Mouse (Mus musculus) megakaryocyte-erythroid progenitor cell, adult 5-6 weeks (primary cell): Measurements from ENCODE around the gene Ccdc18. TPM values are rescaled to one million over a fixed set of nuclear protein-coding genes. Genes with fewer than 3 reads are reported as not detected.
"Not testable (repeated sequence)": the region's sequence is repeated elsewhere in the genome, so short reads cannot be mapped to it uniquely, and the experiment has no call there.

Source experiments
- ATAC-seq: replicated peaks from 2 replicates; pipeline ENCODE4 v1.8.0; 2016; ENCODE audit warnings: mild to moderate bottlenecking, inconsistent platforms; ENCODE audit not compliant: severe bottlenecking, poor library complexity, low FRiP score, low TSS enrichment
- total RNA-seq, 2 experiments: library from RNA; stranded (forward) in 1 of 2; stranded (reverse) in 1 of 2; fragments of 200-1000, 215-1000 nt in 1 of 2; fragments of >200 nt in 1 of 2; fragmentation: Nextera tagmentation in 1 of 2; gene quantifications; 2 replicates each; pipeline ENCODE4 v1.2.3; 2014 to 2017

The Ccdc18 gene
- total RNA-seq (2014; fragmentation: Nextera tagmentation) (17.3 and 17.5 TPM in 2 replicates), total RNA-seq (2017) (25.7 and 35.0 TPM in 2 replicates)

DNA sequence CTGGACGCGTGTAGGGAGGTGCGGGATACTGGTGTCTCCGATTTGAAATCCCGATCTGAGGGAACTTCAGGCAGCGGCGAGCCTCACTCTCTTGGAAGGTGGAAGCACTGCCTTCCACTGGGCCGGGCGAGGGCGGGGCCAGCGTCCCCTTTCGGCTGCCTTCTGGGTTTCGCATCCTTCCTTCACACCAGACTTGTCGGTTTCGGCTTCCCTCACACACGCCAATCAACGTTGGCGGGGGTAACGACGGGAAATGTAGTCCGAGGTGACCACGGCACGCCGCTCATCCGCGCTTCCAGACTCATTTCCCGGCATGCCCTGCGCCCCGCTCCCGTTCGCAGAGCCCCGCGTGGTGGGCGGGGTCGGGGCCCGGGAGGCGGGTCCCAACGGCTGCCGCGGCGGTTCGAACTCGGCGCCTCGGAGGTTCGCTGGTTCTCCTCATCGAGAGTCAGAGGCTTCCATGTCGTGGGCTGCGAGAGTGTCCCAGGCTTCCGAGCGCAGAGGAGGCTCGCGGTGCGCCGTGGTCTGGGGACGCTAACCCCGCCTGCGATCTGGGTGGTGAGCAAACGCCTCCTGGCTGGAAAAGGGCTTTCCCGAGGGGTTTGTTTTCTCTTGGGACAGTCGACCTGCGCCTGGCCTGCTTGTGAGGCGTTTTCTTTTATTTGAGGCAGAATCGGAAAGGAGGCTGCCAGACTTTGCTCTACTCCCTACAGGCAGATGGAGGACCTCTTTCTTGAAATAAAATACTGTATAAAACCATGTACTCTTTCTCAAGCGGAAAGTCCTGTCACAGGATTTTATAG lies at the start of gene Ccdc18, which contains the start of gene Tmed5:
TSS of gene Ccdc18 (plus strand) at position 435 of the 803 bp plus-strand sequence.
TSS of gene Tmed5 (minus strand) at position 180 of the 803 bp plus-strand sequence.
- peak; percentile 98 for ATAC-seq

DNA sequence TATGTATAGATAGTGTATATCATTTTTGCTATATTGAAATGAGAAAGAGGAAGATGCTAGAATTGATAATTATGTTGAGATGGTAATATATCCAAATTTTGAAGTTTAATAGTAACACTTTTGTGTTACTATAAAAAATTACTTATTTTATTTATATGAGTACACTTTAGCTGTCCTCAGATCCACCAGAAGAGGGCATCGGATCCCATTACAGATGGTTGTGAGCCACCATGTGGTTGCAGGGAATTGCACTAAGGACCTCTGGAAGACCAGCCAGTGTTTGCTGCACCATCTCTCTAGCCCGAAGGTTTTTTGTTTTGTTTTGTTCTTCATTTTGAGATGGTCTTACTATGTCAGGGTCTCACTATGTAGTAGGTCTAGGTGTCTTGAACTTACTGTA lies 47.2 kb upstream of the Ccdc18 start:
- no peak for ATAC-seq

DNA sequence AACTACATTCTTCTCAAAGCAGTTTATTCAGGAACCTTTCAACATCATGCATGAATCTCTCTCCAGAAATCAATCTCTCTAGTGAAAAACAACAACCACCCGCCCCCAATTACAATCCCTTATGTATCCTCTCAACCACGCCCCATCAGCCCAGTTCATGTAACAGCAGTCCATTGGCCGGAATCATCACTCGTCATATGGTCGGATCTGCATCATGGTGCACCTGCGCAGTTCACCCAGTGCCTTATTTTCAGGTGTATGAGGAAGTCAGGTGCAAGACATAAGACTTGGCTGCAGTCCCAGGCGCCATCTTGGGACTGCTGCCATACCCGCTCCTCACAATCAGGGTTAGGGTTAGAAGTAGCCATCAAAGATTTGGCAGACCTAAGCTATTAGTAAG lies 39.9 kb upstream of the Ccdc18 start:
- ATAC-seq = not testable (repeated sequence)

DNA sequence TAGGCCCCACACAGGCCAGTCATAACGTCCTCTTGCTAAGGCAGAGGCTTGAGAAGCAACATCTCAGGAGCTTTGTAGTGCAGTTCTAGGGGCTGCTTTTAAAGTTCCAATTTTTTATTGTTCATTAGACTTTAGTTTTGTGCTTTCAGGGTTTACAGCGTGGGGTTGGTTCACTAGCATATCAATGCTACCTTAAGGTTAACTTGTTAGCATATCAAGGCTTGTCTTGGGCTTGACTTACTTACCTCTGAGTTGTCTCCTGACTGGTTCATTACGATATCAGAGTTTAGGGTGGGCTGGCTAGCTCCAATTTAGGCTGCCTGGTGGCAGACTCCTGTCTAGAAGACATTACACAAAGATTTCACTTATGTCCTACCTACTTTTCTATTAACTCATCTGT lies 35.0 kb upstream of the Ccdc18 start:
- ATAC-seq = no peak

DNA sequence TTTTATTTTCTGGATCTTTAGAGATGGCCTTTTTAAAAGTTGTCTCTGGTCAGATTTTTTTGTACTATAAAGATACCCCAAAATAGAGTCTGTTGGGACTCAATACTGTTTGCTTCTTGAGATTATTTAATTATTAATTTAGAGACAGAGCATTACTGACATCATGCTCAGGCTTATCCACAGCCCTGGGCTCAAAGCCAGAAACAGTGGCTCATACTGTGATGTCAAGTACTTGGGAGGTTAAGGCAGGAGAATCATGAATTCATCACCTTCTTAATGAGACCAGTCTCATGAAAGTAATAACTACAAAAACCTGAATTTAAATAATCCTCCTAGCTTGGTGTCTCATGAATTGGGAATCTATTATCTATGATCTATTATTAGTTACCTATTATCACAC lies 32.5 kb upstream of the Ccdc18 start:
- ATAC-seq = no peak

DNA sequence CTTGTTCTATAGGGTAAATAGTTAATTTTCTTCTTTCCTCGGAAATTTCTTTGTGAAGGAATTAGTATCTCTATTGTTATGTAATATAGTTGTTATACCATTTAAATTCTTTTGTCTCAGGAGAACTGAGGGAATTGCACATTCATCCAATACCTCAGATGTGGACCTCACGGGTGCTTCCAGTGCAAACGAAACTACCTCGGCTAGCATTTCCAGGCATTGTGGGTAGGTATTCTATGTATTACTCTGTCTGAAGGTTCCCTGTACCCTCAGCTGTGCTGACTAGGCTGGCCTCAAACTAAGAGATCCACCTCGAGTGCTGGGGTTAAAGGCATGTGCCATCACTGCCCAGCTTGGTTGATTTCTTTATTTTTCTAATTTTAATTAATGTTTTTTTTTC lies 28.4 kb upstream of the Ccdc18 start:
- ATAC-seq = no peak

DNA sequence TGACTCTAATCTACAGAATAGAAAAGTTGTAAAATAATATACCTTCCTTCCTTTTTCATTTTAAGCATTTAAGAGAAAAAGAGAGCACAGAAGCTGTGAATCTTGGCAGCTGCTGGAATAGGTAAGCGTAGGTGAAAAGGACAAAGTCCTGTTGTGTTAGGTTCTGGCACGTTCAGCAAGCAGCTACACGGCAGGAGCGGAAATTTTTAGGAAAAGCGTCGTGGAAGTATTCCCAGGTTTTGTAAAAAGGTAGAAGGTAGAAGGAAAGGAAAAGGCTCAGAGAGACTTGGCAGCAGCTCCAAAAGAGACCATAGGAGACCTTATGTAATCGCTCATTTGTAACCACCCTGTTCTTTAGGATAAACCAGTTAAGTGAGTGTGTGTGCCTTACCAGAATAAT lies 23.3 kb upstream of the Ccdc18 start:
- no peak for ATAC-seq

DNA sequence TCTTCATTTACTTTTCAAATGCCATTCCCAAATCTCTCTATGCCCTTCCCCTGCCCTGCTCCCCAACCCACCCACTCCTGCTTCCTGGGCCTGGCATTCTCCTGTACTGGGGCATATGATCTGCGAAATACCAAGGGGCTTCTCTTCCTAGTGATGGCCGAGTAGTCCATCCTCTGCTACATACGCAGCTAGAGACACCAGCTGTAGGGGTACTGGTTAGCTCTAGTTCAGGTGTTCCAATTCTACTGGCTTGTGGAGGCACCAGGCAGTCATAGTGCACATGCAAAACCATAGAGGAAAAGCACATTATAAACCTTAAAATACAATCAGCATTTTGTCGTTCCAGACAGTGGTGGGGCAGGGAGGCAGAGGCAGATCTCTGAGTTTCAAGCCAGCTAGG lies 15.0 kb upstream of the Ccdc18 start:
- no peak for ATAC-seq

DNA sequence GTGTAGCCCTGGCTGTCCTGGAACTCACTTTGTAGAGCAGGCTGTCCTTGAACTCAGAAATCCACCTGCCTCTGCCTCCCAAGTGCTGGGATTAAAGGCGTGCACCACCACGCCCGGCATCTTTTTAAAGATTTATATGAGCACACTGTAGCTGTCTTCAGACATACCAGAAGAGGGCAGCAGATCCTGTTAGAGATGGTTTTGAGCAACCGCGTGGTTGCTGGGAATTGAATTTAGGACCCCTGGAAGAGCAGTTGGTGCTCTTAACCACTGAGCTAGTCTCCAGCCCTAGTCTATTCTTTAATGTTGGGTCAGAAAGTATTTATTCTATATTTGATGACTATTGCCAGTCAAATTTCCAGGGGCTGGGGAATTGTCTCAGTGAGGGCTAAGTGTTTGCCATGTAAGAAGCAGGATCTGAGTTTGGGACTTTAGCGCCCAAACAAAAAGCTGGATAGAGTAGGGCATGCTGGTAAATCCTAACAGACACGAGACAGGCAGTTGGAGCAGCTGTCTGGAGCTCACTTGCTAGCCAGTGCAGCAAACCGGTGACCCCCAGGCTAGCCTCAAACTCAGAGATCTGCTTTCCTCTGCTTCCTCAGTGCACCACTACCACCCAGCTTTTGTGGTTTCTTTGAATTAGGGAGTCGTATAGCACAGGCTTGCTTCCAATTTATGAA lies 12.3 kb upstream of the Ccdc18 start:
- no peak for ATAC-seq

DNA sequence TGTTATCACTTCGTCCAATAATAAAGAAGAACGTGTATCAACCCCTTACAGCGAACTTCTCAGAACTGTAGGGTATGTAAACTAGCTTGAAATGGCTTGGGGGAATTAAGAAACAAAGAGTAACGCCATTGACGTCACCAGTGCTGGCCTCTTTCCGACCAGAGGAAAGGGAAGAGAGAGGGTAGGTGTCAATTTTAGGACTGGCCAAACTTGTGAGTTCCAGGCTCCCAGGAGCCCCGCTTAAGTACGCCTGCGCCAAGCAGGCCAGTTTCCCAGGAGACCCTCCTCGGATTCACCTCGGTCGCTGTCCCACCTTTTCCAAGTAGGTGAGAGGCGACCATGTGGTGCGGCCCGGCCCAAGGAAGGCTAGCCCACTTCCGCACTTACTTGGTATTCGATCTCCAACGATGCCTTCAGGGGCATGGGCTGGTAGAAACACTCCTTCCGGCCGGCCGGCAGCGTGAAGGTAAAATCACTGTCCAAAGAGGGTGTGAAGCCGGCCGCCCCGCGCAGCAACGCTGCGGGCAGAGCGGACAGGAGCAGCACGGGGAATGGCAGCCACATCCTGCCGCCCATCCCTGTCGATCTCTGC lies 730 bp upstream of the Ccdc18 start:
- peak; percentile 46 for ATAC-seq

DNA sequence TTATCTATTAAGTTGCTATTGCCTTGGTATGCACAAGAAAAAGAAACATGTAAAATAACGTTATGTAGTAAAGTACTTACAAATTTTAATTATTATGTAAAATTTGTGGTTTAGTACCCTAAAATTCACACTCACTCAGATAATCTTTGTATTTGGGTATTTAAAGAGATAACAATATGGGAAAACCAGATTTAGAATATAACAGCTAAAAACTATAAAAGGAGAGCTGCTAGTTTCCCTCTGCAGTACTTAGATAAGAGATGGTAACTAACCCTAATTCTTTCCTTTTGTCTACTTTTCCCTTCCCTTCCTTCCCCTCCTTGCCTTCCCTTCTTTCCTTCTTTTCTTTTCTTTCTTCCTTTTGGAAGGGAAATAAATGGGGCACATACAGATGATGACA lies 19.9 kb downstream of the Ccdc18 start:
- ATAC-seq = no peak

DNA sequence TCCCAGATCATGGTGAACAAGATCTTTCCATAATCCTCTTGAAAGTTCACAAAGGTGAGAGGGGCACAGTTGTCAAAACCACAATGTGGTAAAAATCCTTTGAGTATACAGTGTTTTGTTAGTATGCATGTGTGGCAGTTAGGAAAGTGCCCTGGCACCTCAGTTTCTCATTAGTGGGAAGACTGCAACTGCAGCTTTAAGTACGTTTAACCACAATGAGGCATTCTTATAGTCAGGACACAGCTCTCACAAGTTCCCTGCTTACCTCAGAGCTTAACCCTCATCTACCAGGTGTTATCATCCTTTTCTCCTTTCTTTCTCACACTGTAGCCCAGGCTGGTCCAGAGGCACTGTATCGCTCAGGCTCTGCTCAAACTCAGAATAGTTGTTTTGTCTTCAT lies 28.1 kb downstream of the Ccdc18 start:
- ATAC-seq = no peak

DNA sequence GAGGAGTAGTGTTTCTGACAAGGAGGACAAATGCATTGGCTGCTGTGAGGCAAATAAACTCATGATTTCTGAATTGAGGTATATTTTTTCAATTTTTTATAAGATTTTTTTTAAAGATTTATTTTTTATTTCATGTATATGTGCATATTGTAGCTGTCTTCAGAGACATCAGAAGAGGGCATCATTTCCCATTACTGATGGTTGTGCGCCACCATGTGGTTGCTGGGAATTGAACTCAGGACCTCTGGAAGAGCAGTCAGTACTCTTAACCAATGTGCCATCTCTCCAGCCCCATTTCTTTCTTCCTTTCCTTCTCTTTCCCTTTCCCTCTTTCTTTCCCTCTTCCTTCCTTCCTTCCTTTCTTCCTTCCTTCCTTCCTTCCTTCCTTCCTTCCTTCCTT lies 31.0 kb downstream of the Ccdc18 start:
- ATAC-seq = no peak

DNA sequence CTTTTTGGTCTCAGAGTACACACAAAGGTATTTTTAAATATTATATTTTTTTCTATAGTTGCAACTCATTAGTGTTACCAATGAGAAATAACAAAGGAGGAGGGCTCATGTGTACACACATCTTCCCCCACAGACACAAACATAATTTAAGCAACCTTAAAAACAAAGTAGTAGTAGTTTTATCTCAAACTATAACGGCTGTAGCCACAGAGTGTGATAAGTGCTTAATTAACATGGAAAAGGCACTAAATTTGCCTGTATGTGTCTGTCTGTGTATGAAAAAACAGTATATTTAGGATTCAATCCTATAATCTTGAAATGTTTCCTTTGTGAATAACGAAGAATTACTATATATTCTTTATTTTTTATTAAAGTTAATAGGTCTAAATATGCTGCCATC lies 51.4 kb downstream of the Ccdc18 start:
- no peak for ATAC-seq

DNA sequence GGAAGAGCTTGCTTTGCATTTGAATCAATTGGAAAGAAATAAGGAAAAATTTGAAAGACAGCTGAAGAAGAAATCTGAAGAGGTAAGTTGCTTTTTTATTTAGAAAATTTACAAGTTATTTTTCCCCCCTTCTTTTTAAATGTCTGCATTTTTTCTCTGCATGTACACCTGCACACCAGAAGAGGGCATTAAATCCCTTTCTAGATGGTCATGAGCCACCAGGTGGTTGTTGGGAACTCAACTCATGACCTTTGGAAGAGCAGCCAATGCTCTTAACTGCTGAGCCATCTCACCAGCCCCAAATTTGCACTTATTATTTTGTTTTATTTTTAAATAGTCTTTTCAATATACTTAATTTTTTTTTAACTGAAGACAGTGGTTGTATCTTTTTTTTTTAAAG lies 56.3 kb downstream of the Ccdc18 start:
- ATAC-seq = no peak

DNA sequence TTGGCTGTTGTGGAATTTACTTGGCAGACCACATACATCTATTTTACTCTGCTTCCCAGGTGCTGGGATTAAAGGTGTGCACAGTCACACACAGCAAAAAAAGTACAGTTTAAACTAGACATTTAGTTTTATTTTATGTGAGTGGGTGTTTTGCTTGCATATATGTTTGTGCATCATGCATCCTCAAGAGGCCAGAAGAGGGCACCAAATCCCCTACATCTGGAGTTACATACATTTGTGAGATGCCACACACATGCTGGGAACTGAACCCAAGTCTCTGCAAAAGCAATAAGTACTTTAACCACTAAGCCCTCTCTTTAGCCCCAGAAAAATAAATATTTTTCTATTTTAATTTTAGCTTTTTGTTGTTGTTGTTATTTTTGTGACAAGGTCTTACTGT lies 73.3 kb downstream of the Ccdc18 start:
- no peak for ATAC-seq

DNA sequence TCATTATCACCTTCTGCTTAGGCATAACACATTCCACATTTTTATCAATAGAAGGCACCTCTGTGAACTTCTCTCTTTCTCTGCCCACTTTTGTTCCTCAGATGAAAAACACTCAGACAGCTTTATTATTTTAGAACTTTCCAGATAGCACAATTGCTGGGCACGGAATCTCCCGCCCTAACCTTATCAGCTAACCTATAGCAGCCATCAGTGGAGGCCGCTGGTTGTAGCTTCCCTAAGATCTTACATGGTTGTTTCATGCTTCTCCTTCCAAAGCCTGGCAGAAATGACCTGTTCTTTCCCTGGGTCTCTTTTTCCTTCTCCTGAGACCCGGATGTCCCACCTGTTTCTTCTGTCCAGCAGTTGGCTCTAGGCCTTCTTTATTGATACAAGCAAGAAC lies 78.8 kb downstream of the Ccdc18 start:
- ATAC-seq = no peak; the same call in 1 of the 2 replicates

DNA sequence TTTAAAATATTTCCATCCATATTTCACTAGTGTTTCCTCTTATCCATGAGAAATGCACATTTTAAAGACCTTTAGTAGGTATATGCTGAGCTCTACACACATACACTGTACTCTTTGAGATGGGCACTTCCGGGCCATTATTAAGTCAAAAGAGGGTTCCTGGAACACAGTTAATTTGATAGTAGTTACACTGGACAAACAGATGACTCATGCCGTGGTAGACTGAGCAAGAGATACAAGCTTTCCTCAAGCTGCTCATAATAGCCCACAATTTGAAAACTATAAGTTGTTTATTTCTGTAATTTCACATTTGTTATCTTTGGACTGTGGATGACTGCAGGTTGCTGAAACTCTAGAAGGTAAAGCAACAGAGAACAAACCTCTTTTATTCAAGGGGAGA lies 82.3 kb downstream of the Ccdc18 start:
- ATAC-seq = no peak

DNA sequence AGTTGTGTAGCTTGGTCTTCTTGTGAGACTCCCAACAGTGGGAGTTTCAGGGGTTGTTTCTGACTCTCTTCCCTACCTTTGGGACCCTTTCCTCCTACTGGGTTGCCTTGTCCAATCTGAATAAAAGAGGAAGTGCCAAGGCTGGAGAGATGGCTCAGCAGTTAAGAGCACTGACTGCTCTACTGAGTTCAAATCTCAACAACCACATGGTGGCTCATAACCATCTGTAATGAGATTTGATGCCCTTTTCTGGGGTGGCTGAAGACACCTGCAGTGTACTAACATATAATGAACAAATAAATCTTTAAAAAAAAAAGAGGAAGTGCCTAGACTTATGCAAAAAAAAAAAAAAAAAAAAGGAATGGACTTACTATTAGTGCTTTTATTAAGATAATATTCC lies 91.4 kb downstream of the Ccdc18 start:
- ATAC-seq = no peak

DNA sequence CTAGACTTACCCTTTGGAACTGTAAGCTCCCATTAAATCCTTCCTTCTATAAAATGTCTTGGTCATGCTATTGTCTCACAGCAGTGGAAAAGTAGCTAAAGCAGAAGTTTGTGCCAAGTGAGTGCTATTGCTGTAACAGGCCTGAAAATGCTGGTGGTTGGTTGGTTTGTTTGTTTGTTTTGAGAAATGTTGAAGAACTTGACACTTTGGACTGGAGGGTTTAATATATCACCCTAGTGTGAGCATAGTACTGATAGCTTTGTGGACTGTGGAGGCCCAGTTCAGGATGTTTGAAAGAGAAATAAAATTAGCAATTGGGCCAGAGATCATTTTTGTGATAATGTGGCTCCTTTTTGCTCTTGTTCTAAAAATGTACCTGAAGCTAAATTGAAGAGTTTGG lies 93.5 kb downstream of the Ccdc18 start:
- ATAC-seq = no peak

DNA sequence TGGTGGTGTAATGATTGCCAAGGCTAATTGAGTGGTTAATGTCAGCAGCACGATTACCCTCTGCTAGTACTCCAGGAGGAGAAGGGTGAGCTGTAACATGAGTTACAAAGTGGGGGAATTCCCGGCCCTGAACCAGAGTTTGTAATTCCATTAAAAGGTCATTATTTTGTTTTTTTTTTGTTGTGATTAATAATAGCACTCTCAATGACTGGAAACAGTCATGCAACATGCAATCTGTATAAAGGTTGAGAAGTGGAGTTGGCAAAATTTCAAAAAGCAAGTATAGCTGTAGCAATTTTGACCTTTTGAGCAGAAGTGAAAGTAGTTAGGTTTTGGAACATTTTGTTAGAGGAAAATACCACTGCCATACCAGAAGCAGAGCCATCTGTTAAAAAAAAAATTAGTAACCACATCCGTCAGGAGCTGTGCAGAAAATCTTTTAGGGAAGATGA lies 113.7 kb downstream of the Ccdc18 start:
- no peak for ATAC-seq
